Mouse (Mus musculus) liver, adult 2 months (tissue): ENCODE measurements around the gene Sdc3. TPM values are rescaled to one million over a fixed set of nuclear protein-coding genes. Genes with fewer than 3 reads are reported as not detected.

Experiments
- DNase-seq: peaks from one replicate; pipeline ENCODE4 v3.0.0-alpha.2; 2011; ENCODE audit warnings: low read depth, low spot score; ENCODE audit errors: extremely low read depth
- H3K27ac ChIP-seq: fragments of 200-500 bp; replicated peaks from 2 replicates; pipeline ENCODE4 v1.5.1; 2012; ENCODE audit warnings: low read depth, mild to moderate bottlenecking, control low read depth, inconsistent platforms, low read length; ENCODE audit not compliant: insufficient read depth
- H3K27me3 ChIP-seq: fragments of 200-500 bp; 2 replicates; pipeline ENCODE4 v1.6.1; 2012; ENCODE audit warnings: mild to moderate bottlenecking, moderate library complexity, low read length, inconsistent platforms; ENCODE audit not compliant: control insufficient read depth, insufficient read depth
- H3K36me3 ChIP-seq: fragments of 200-500 bp; 2 replicates; pipeline ENCODE4 v1.6.1; 2012; ENCODE audit warnings: low read length, inconsistent platforms; ENCODE audit not compliant: control insufficient read depth, insufficient read depth
- H3K4me1 ChIP-seq: fragments of 200-500 bp; 2 replicates; pipeline ENCODE4 v1.6.1; 2011; ENCODE audit warnings: low read length; ENCODE audit not compliant: control insufficient read depth, insufficient read depth
- H3K4me3 ChIP-seq: fragments of 200-500 bp; 2 replicates; pipeline ENCODE4 v1.5.1; 2011; ENCODE audit warnings: low read depth, mild to moderate bottlenecking, control low read depth, low read length, moderate library complexity; ENCODE audit not compliant: insufficient read depth
- H3K79me2 ChIP-seq: fragments of 200-500 bp; 2 replicates; pipeline ENCODE4 v1.6.1; 2012; ENCODE audit warnings: inconsistent platforms, mild to moderate bottlenecking, low read length, moderate library complexity; ENCODE audit not compliant: control insufficient read depth, insufficient read depth
- H3K9ac ChIP-seq: fragments of 200-500 bp; 2 replicates; pipeline ENCODE4 v1.6.1; 2012; ENCODE audit warnings: low read depth, mild to moderate bottlenecking, control low read depth, inconsistent platforms, low read length
- CTCF ChIP-seq: fragments of 200-500 bp; IDR thresholded peaks from 2 replicates; pipeline ENCODE4 v1.5.1; 2011; ENCODE audit warnings: low read depth, low read length, control low read depth
- POLR2A ChIP-seq: fragments of 200-500 bp; IDR thresholded peaks from 2 replicates; pipeline ENCODE4 v1.6.1; 2011; ENCODE audit warnings: low read length, control low read depth; ENCODE audit not compliant: insufficient read depth; ENCODE audit errors: extremely low read depth
- WGBS: fragments of 180-500 bp; shearing (Covaris S2); methylation state at CpG from one replicate; pipeline ENCODE4 v1.1.7; 2018; 5-methylcytosine and 5-hydroxymethylcytosine counted together
- polyA plus RNA-seq: library from polyadenylated mRNA; depleted of rRNA; stranded (reverse); fragments of >200 nt; gene quantifications from 2 replicates; pipeline ENCODE4 v1.2.3, GENCODE M21; 2012
- total RNA-seq: library from RNA; depleted of rRNA; stranded (reverse); fragments of >200 nt; gene quantifications from 2 replicates; pipeline ENCODE4 v1.2.3, GENCODE M21; 2014

Gene Sdc3
- total and polyA plus RNA-seq, 2 experiments: 11.1 to 37.1 TPM

GRCm38 (mm10) chr4:130813958-130814357 is 21.6 kb downstream of the Sdc3 start:
- no peaks in the 10 kb centered on the region for H3K36me3 ChIP-seq
- TF ChIP-seq POLR2A (no peak), CTCF (no peak)
- H3K4me3 ChIP-seq: no peak overlapping the region
- WGBS: 40% methylated on average over 2 of the region's 2 CpGs
- DNase-seq: no peak
- no peak overlapping the region for H3K9ac ChIP-seq
- no peaks in the 10 kb centered on the region for H3K4me1 ChIP-seq
- H3K27ac ChIP-seq: no peak overlapping the region
- H3K27me3 ChIP-seq: no peaks in the 10 kb centered on the region
- peaks cover 8% of the 10 kb centered on the region; the same call in 1 of the 2 replicates for H3K79me2 ChIP-seq

GRCm38 (mm10) chr4:130814742-130815330 is 22.5 kb downstream of the Sdc3 start:
- Histone ChIP-seq H3K9ac (no peak overlapping the region), H3K4me3 (no peak overlapping the region), H3K4me1 (no peaks in the 10 kb centered on the region), H3K27me3 (no peaks in the 10 kb centered on the region), H3K27ac (no peak overlapping the region), H3K79me2 (0 out of 2 replicates have a peak, but pooled peaks cover 4% of the 10 kb centered on the region), H3K36me3 (no peaks in the 10 kb centered on the region)
- WGBS: 68% methylated on average over 8 of the region's 8 CpGs
- no peak for DNase-seq
- TF ChIP-seq POLR2A (no peak), CTCF (no peak)

- TF ChIP-seq CTCF (no peak), POLR2A (no peak)
- DNase-seq: no peak
- Histone ChIP-seq H3K4me3 (no peak overlapping the region), H3K36me3 (no peaks in the 10 kb centered on the region), H3K27ac (no peak overlapping the region), H3K79me2 (0 out of 2 replicates have a peak, but pooled peaks cover 4% of the 10 kb centered on the region), H3K4me1 (no peaks in the 10 kb centered on the region; the same call in 1 of the 2 replicates), H3K27me3 (no peaks in the 10 kb centered on the region), H3K9ac (no peak overlapping the region)
- 85% methylated on average over 8 of the region's 8 CpGs for WGBS
Observed at GRCm38 (mm10) chr4:130815860-130816259, 23.5 kb downstream of the Sdc3 start.

GRCm38 (mm10) chr4:130819806-130820205 is 27.5 kb downstream of the Sdc3 start:
- H3K4me1 ChIP-seq: no peaks in the 10 kb centered on the region; the same call in 1 of the 2 replicates
- H3K36me3 ChIP-seq: no peaks in the 10 kb centered on the region
- WGBS: 78% methylated on average over 3 of the region's 3 CpGs
- TF ChIP-seq CTCF: no peak
- no peak for TF ChIP-seq POLR2A
- no peak overlapping the region for H3K9ac ChIP-seq
- no peaks in the 10 kb centered on the region for H3K79me2 ChIP-seq
- no peak overlapping the region for H3K4me3 ChIP-seq
- H3K27me3 ChIP-seq: no peaks in the 10 kb centered on the region
- no peak overlapping the region for H3K27ac ChIP-seq
- no peak for DNase-seq

GRCm38 (mm10) chr4:130820594-130821255 is 28.4 kb downstream of the Sdc3 start:
- Histone ChIP-seq H3K79me2 (no peaks in the 10 kb centered on the region), H3K4me1 (no peaks in the 10 kb centered on the region; the same call in 1 of the 2 replicates), H3K36me3 (no peaks in the 10 kb centered on the region), H3K27ac (peak overlapping the region; percentile 66), H3K4me3 (no peak overlapping the region), H3K27me3 (no peaks in the 10 kb centered on the region), H3K9ac (peak overlapping the region; percentile 33; the same call in 1 of the 2 replicates)
- no peak for TF ChIP-seq CTCF
- no peak for TF ChIP-seq POLR2A
- no peak for DNase-seq
- WGBS: 71% methylated on average over 7 of the region's 7 CpGs
